Mouse (Mus musculus) stomach, postnatal 0 days (tissue): ENCODE data around the gene Slc24a4. TPM values are rescaled to one million over a fixed set of nuclear protein-coding genes. Genes with fewer than 3 reads are reported as not detected.

Source experiments
- ATAC-seq: fragments of 200-750 bp; cut with Nextera tagmentation; 2 replicates; pipeline ENCODE4 v1.8.0; 2017; ENCODE audit not compliant: low FRiP score, low TSS enrichment
- DNase-seq: peaks from one replicate; pipeline ENCODE4 v3.0.0-alpha.2; 2016; ENCODE audit warnings: low spot score
- H3K27ac ChIP-seq: fragments of 300-500 bp; sonication (generic); replicated peaks from 2 replicates; pipeline ENCODE4 v1.5.1; 2014; ENCODE audit warnings: mild to moderate bottlenecking, control low read depth
- H3K27me3 ChIP-seq: fragments of 300-500 bp; sonication (generic); 2 replicates; pipeline ENCODE4 v1.6.1; 2014; ENCODE audit warnings: low read length; ENCODE audit not compliant: control insufficient read depth, insufficient read depth
- H3K36me3 ChIP-seq: fragments of 300-500 bp; sonication (generic); 2 replicates; pipeline ENCODE4 v1.6.1; 2014; ENCODE audit warnings: low read length, mixed read lengths; ENCODE audit not compliant: control insufficient read depth, insufficient read depth
- H3K4me1 ChIP-seq: fragments of 300-500 bp; sonication (generic); replicated peaks from 2 replicates; pipeline ENCODE4 v1.6.1; 2014; ENCODE audit warnings: antibody characterized with exemption; ENCODE audit not compliant: control insufficient read depth, insufficient read depth
- H3K4me2 ChIP-seq: fragments of 300-500 bp; sonication (generic); replicated peaks from 2 replicates; pipeline ENCODE4 v1.6.1; 2014; ENCODE audit warnings: low read depth, mild to moderate bottlenecking, control low read depth, moderate library complexity
- H3K4me3 ChIP-seq: fragments of 300-500 bp; sonication (generic); 2 replicates; pipeline ENCODE4 v1.5.1; 2014; ENCODE audit warnings: low read depth, low read length, control low read depth
- H3K9ac ChIP-seq: fragments of 300-500 bp; sonication (generic); 2 replicates; pipeline ENCODE4 v1.6.1; 2014; ENCODE audit warnings: mild to moderate bottlenecking, low read length, control low read depth, mixed read lengths
- H3K9me3 ChIP-seq: fragments of 300-500 bp; sonication (generic); 2 replicates; pipeline ENCODE4 v1.6.1; 2016; ENCODE audit warnings: low read length; ENCODE audit not compliant: control insufficient read depth
- CTCF ChIP-seq: IDR thresholded peaks from 2 replicates; pipeline ENCODE4 v1.5.1; 2016; ENCODE audit warnings: antibody characterized with exemption, low read depth, mild to moderate bottlenecking, moderate library complexity
- EP300 ChIP-seq: optimal IDR thresholded peaks from 2 replicates; pipeline ENCODE3; 2016; ENCODE audit warnings: antibody characterized with exemption
- WGBS: fragments of 180-500 bp; shearing (Covaris S2); extraction: QIAGEN DNeasy Blood & Tissue Kit; methylation state at CpG from one replicate; pipeline ENCODE4 v1.1.7; 2014; 5-methylcytosine and 5-hydroxymethylcytosine counted together
- polyA plus RNA-seq: library from polyadenylated mRNA; unstranded; fragments of >200 nt; fragmentation: Nextera tagmentation; extraction: Ambion mirVana; gene quantifications from 2 replicates; pipeline ENCODE4 v1.2.1, GENCODE M21; 2015

Gene Slc24a4
- polyA plus RNA-seq, 1 experiment from 2014 or later = 0.28 TPM

- H3K9ac ChIP-seq = peak overlapping the region; percentile 27; the same call in 1 of the 2 replicates
- no peak for ATAC-seq
- no peak overlapping the region for H3K4me2 ChIP-seq
- H3K27ac ChIP-seq = peak overlapping the region; percentile 45
- no peak for TF ChIP-seq EP300
- TF ChIP-seq CTCF = no peak
- H3K27me3 ChIP-seq = no peaks in the 10 kb centered on the region
- H3K4me1 ChIP-seq = peaks cover 2% of the 10 kb centered on the region
- no peak overlapping the region for H3K4me3 ChIP-seq
- WGBS = 74% methylated on average over 9 of the region's 9 CpGs
- no peak for DNase-seq
- no peaks in the 10 kb centered on the region for H3K9me3 ChIP-seq
- H3K36me3 ChIP-seq = no peaks in the 10 kb centered on the region
Measured at GRCm38 (mm10) chr12:102302322-102302721, 173.8 kb downstream of the Slc24a4 start.

DNA sequence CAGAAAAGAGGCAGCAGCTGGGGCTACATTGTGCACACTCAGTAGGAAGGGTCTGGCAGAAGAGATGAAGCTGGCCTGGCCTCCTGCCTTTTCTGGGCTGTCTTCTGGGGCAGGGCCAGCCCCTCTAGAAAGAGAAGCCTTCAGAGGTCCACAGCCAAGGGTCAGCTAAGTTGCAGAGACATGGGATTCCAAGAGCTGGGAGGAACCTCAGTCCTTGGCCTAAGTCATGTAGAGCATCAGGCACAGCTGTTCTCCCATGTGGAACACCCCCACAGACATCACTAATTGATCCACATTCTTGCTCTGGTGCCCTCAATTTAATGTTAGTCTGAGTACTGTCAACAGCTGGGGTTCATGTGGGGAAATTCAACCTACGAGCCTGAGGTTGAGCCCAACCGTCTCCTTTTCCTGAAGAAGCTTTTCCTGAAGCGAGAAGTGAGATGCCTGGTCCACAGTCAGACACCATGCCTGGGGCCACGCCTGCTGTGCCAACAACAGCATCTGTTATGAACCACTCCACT lies 174.4 kb downstream of the Slc24a4 start:
- Histone ChIP-seq H3K27ac (peak overlapping the region; percentile 56; the same call in 1 of the 2 replicates), H3K4me1 (peaks cover 3% of the 10 kb centered on the region), H3K4me2 (no peak overlapping the region), H3K9ac (no peak overlapping the region), H3K27me3 (no peaks in the 10 kb centered on the region), H3K4me3 (no peak overlapping the region), H3K36me3 (no peaks in the 10 kb centered on the region), H3K9me3 (no peaks in the 10 kb centered on the region)
- TF ChIP-seq CTCF = no peak
- TF ChIP-seq EP300 = no peak
- 66% methylated on average over 4 of the region's 4 CpGs for WGBS
- ATAC-seq = peak; percentile 74; the same call in 1 of the 2 replicates
- no peak for DNase-seq

GRCm38 (mm10) chr12:102303867-102304266 lies 175.3 kb downstream of the Slc24a4 start:
- Histone ChIP-seq H3K4me3 (no peak overlapping the region), H3K4me1 (peaks cover 4% of the 10 kb centered on the region), H3K36me3 (no peaks in the 10 kb centered on the region), H3K4me2 (no peak overlapping the region), H3K27ac (no peak overlapping the region), H3K9ac (no peak overlapping the region), H3K9me3 (no peaks in the 10 kb centered on the region), H3K27me3 (no peaks in the 10 kb centered on the region)
- TF ChIP-seq EP300 = no peak
- no peak for TF ChIP-seq CTCF
- DNase-seq (no peak), ATAC-seq (no peak)
- WGBS = 19% methylated on average over 7 of the region's 7 CpGs

DNA sequence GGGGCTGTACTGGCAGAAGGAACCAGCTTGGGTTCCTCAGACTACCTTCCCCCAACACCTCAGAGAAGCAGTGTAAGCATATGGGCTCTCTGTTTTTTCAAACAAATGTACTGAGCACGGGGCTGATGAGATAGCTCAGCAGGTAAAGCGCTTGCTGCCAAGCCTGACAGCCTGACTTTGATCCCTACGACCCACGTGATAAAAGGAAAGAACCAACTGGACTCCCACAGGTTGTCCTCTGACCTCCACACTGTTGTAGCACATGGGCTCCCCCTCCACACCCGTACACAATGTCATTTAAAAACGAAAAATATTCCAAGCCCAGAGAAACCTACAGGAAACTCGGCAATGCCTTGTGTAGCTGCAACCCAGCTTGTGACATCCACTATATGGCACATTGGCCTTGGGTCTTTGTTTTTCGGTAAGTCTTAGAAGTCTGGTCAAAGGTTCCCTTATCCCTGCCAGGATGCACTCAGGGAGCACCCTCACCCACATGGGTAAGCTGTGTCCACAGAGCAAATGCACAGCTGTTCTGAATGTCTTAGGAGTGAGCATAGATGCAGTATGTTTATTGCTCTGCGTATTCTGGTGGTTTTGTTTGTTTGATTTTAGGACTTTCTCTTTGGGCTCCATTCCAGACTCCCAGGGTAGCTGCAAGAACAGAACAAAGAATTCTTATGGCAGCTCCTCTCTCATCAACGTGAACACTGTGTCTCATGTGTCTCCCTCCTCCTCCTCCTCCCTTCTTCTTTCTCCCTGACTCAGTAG lies 176.7 kb downstream of the Slc24a4 start:
- 39% methylated on average over 10 of the region's 10 CpGs for WGBS

DNA sequence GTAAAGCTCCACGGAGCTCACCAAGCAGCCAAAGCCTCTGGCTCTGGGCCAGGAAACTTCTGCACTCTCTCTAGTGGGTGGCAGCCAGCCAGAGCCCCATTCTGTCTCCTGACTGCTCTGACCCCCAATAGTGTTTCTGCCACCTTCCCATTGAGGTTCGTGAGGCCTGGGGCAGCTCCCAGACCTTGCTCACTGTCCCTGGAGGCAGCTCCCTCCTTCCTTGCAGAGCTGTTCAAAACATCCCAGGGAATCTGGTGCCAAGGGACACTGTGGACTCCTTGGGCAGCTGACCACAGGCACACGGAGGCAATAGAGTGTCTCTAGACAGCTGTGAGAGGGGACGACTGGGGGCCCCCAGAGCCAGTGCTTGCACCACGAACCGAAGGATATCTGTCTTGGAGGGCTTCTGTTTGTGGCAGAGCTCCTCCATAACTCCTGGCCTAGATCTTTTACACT lies 179.5 kb downstream of the Slc24a4 start:
- Histone ChIP-seq H3K4me3 (no peak overlapping the region), H3K4me2 (no peak overlapping the region), H3K27ac (peak overlapping the region; percentile 45; the same call in 1 of the 2 replicates), H3K4me1 (peaks cover 4% of the 10 kb centered on the region), H3K27me3 (no peaks in the 10 kb centered on the region), H3K9ac (no peak overlapping the region), H3K9me3 (no peaks in the 10 kb centered on the region), H3K36me3 (peaks cover 2% of the 10 kb centered on the region; the same call in 1 of the 2 replicates)
- 41% methylated on average over 6 of the region's 6 CpGs for WGBS
- TF ChIP-seq EP300 (no peak), CTCF (no peak)
- DNase-seq (no peak), ATAC-seq (no peak)

More for the DNA sequence above, 176.7 kb downstream of the Slc24a4 start:
- no peaks in the 10 kb centered on the region for H3K9me3 ChIP-seq
- no peak overlapping the region for H3K9ac ChIP-seq
- no peaks in the 10 kb centered on the region; the same call in 1 of the 2 replicates for H3K36me3 ChIP-seq
- no peak for DNase-seq
- peaks cover 4% of the 10 kb centered on the region for H3K4me1 ChIP-seq
- no peak overlapping the region for H3K4me3 ChIP-seq
- no peak for ATAC-seq
- no peak overlapping the region for H3K4me2 ChIP-seq
- TF ChIP-seq EP300 (no peak), CTCF (no peak)
- no peak overlapping the region for H3K27ac ChIP-seq
- no peaks in the 10 kb centered on the region for H3K27me3 ChIP-seq
